Mouse (Mus musculus): ENCODE data around the gene Slc38a3.

The Slc38a3 gene

DNA sequence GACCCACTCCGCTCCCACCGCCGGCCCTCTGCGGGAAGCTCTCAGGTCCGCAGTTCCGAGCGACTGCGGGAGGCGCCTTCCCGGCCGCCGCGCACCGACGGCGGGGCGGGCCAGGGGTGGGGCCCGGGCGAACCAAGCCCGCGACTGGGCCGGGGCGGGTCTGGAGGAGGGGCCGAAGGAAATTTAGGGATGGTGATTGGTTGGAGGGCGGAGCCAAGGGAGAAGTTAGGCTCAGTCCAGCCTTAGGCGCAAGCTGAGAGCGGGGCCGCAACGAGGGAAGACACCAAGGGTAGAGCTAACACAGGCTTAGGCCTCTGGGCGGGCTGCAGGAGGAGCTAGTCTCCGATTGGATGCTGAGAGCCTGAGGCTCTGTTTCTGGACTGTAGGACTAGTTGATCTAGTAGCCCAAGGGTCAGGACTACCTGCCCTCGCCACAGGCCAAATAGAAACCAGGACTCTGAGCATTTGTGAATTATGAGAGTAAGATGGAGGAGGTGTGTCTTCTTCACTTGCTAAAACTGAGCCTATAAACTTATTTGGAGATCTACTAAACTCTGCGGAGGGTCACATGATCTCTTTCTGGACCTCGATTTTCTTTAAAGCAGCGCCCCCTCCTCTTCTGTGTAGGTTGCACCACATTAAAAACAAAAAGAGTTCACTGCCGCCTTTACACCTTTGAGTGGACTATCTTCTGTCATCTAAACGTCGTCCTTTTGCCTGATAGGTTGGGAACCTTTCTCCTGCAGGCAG, 33.9 kb downstream of the Slc38a3 start, which contains the start of gene Gnai2:
Gene Gnai2, minus strand, starts transcription at position 89 of the 750 bp plus-strand sequence.
- DNase-seq (ENCODE audit: low read depth) = peak; percentile 95

DNA sequence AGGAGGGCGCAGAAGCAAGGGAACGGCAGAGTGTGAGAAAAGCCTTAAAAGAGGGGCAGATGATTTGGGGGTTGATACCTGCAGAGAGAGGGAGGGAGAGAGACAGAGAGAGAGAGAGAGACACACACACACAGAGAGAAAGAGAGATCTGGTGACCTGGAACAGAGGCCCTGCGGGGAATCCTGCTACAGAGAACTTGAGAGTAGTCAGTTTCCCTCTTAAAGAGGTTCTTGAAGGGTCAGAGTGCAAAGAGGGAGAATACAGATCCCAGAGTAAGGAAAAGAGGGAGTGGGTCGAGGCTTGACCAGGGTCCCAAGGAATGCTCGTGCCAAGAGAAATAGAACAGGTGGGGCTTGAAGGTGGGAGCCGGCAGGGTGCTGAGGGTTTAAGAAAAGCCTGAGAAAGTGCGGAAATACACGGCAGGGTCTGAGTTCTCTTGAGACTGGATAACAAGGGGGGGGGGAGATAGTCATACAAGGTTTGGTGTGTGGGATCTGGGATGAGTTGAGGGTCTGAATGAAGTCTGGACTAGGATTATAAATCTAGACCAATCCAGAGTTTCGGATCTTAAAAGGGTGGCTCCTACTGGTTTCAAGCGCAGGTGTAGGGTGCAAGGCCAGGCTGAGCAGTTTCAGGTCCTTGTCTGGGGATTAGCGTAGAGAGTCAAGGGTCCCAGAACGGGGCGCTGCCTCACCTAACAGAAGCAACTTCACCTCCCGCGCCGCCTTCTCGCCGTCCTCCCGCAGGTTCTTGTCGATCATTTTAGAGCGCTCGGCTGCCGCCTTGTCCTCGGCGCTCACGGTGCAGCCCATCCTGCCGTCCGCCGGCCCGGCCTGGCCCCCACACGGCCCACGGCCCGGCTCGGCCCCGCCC, 34.7 kb downstream of the Slc38a3 start:
- DNase-seq (ENCODE audit: low read depth) = no peak

DNA sequence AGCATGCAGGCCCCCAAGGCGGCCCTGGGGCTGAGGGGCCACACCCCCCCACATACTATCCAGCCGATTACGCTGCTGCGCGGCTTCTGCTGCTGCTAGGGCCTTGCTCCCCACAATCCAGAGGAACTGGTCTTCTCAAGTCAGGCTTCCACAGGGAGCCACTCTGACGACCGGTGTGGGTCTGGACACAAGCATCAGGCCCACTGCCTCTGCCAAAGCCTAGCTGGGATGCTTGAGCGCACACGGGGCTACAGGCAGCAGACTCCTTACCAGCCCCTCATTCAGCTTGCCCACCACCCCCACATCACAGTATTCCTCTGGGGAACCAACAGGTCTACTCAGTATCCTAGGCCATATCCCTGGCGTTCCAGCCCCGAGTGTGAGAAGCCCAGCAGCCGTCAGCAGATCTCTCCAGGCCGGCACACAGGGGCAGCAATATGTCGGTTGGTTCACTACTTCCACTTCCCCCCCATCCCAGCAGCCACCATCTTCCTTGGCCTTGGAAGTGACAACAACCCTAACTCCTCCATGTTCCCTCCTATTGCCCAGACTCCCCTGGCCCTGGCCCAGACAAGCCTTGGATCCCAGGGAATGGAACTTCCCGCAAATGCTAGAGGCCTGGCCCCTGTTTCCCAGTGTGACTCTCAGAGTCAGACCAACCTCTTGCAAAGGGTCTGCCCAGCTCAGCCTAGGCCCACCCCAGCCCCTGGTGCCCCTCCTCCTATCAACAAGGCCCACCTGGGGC, 35.5 kb downstream of the Slc38a3 start:
- DNase-seq (ENCODE audit: low read depth) = no peak

DNA sequence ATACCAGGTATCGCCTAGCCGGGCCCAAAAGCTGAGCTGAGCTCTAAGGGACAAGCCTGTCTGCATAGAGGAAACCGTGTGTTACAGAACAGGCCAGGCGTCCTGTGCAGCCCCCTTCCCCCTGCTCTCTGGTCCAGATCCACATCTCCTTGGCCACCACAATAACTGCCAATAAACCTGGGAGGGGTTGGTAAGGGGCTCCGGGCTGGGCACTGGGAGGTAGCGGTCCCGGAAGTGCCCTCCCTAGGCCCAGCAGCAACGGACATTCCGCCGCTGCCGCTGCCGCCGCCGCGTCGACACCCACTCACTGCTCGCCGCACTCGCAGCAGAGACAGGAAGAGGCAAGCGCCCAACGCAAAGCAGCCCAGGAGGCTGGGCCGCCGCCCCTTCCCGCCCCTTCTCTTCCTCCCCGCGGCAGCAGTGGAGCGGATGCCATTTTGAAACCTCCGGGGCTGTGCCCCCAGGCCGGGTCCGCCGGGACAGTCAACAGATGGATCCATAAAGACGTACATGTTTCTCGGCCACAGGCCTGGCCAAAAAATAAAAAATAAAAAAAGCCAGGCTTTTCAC, 36.2 kb downstream of the Slc38a3 start:
- DNase-seq (ENCODE audit: low read depth) = peak; percentile 70

DNA sequence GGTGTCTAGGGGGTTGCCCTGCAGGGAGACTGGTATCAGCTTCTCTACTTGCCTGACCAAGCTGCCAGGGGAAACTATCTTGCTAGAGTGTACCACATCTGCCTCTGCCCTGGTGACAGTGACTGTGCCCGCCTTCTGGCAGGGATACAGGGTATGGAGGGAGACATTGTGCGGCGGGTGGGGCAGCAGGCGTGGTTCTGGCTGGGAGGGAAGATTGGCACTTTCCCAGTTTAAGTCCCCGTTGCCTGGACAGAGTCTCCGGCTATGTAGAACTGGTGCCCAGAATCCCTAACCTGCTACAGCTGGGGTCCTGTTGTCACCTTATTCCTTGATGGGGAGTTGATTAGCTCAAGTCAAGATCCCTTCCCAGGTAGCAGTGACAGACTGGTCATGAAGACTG, 36.9 kb downstream of the Slc38a3 start:
- DNase-seq (ENCODE audit: low read depth) = no peak

DNA sequence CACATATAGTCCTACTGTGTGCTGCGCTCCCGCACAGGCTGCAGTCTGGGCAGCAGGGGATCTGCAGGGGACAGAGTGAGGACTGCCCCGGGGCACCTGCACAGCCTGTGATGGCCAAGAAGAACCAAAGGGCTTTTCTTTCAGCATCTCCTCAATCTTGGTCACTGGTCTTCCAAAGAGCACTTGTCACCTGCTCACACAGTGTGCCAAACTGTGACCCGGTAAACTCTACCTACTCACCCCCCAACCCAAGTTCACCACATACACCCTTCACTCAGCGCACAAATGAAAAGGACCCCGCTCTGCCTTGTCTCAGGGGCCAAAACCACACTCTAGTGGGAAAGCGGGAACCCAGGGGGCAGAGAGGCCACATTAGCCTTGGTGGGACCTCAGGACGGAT, 37.5 kb downstream of the Slc38a3 start:
- no peak for DNase-seq (ENCODE audit: low read depth)

DNA sequence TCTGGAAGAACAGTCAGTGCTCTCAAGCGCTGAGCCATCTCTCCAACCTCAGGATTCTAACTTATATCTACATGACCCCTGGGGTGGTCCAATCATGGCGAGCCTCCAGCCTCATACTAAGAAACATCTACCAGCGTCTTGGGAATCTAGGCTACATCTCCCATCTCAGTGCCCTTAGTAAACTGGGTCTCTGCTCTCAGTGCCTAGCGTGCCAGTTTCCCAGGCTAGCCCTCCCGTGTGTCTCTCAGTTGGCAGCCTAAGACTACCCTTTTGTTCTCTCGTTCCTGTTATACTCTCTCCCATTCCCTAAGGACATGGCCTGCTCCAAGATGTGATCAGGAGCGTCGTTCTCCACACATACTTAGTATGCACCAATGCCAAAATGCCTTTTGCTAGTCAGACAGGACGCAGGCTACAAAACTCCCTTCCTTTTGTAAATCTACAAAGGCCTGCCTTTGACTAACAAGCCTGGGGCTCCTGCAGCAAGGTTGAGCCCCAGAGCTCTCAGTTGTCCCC, 38.0 kb downstream of the Slc38a3 start:
- DNase-seq (ENCODE audit: low read depth) = no peak

DNA sequence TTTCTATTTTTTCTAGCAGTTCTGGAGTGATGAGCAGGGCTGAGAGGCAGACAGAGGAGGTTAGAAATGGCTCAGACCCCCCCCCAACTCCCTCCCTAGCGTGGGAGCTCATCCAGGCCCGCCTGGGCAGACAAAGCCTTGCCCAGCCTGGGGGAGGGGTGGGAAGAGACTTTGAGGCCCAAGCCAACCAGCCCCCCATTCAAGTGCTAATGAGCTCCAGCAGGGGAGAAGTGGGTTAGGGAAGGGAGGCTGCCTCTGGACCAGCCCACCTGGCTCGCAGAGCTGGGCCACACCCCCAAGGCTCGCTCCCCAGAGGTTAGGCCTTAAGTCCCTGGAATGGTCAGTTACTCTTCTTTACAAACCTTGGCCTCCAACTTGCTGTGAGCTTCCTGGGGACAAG, 38.8 kb downstream of the Slc38a3 start:
- DNase-seq (ENCODE audit: low read depth) = no peak

DNA sequence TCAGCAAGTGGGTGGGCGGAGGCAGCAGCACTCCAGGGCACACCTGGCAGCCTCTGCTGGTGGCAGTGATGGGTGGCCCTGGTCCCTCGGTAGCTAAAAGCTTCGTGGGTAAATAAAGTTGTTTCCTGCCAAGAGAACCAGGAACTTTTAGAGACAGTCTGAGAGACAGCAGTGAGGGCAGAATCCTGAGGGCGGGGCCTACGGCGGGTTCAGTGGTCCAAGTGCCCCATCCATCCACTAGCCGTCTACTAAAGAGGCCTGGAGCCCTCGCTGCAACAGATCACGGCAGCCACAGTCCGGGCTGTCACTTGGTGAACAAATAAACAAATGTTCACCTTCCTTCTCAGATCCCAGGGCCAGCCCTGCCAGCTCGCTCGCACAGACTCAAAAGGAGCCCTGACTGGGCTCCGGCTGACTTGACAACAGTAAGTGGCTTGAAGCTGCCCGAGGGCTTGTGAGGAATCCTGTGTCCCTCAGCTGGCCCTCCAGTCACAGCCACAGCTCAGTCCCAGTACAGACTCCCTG, 39.4 kb downstream of the Slc38a3 start:
- DNase-seq (ENCODE audit: low read depth) = no peak

DNA sequence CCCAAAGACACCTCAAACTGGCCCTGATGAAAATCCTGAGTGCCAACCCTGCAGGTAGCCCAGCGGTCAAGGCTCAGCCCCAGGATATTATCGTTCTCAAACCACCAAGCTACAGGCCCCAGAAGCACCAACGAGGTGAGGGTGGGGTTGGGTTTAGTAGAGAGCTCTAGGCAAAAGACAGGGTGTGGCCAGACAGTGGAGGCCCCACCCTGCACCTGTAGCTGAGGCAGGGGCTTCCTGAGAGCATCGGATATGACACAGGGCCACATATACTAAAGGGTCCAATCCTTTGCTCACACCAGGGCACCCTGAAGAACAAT, 40.0 kb downstream of the Slc38a3 start:
- no peak for DNase-seq (ENCODE audit: low read depth)

DNA sequence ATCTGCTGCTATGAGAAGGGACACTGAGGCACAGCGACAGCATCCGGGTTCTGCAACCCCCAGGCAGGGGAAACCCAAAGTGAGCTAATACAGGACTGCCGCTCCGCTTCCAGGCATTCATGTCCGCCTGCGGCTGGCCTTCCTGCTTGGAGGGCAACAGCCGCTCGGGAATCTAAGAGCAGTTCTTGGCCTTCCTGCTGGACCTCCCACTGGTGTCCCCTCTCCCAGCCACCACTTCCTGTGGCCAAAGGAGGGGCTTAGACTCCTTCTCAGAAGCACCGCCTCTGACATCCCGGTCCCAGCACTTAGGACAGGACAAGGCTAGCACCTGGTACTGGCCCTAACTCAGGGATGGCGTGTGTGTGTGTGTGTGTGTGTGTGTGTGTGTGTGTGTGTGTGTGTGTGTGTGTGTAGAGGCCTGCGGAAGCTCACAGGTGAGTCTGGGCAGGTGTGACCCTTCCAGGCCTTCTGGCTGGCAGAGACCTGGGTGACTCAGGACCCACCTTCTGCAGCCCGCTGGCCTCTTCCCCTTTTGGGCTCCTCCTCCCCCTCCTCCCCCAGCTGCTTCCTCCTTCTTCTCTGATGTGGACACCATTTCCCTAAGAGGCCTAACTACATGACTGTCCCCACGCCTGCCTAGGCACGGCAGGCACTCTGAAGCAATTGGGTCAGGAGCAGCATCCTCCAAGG, 40.5 kb downstream of the Slc38a3 start:
- no peak for DNase-seq (ENCODE audit: low read depth)

DNA sequence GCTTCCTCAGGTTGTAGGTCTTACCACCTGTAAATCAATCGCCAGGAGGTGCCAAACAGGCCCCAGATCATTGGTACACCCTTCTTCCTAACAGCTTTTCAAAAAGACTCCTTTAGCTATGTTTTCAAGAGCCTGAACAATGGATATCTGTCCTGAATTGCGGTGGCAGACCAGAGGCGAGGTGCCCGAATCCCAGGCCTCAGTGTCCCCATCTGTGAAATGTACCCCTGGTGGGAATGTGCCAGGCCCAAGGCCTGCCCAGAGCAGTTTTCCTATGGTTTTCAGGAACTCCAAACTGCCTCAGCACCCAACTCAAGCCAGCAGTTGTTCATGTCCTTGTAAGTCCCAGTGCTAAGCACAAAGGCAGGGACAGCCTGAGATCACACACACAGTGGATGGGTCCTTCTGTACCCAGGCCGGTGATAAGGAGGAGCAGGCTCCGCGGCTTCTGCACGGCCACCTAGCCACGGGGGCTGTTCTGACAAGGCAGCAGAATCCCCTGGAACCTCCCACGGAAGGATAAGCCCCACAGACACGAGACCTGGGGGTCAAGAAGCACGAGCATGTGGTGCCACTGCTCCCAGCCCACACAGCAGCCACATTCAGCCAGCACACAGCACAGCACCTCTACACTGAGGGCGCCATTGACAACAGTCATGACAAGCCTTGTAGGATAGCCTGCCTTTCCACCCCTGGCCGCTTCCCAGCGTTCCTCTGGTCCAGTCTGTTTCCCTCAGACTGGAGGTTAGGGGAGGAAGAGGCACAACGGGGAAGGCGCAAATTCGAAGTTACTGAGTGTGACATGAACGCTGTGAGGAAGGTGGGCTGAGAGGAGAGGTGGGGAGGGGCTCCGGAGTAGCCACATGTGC, 41.7 kb downstream of the Slc38a3 start:
- no peak for DNase-seq (ENCODE audit: low read depth)

DNA sequence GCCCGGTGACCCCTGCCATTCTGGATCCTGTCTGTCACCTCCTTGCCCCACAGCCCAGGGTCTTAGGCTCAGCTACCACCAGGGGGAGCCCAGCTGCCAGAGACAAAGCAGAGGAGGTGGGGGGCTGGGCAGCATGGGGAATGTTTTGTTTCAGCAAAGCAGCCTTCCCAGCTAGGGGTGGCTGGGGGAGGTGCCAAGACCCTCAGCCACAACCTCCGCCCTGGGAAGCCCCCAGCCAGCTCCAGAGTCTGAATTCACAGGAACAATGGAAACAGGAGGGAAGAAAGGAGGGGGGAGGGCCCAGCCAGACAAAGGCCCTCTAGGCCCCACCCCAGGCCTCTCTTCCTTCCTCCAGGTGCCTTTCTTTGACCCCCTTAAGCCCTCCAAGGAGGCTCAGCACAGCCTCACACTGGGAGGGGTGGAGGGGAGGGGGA, 42.5 kb downstream of the Slc38a3 start:
- no peak for DNase-seq (ENCODE audit: low read depth)

DNA sequence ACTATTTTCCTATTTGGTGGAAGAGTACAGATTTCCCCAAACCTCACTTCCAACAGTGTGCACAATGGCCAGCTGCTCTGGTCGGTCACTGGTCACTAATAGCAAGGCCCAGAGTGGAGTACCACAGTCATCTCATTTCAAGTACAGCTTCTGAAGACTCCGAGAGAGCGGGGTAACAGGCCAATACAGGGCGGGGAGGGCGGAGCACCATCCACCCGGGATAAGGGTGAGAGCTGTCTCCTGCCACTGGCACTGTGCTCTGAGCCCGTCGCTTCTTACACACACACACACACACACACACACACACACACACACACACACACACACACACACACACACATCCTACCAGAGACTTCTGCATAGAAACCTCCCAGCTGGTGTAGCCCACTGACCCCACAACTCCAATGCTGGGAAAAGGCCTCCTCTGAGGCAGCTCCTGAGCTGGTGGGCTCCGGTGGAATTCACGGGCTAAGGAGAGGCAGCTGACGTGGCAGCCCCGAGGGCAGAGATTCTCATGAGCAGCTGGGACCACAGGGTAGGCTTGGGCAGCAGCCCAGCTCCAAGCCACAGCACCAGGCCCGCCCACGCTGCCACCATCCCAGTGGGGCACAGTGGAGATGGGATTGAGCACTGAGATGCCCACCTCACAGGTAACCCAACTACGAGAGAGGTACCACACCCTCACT, 43.0 kb downstream of the Slc38a3 start:
- DNase-seq (ENCODE audit: low read depth) = no peak

DNA sequence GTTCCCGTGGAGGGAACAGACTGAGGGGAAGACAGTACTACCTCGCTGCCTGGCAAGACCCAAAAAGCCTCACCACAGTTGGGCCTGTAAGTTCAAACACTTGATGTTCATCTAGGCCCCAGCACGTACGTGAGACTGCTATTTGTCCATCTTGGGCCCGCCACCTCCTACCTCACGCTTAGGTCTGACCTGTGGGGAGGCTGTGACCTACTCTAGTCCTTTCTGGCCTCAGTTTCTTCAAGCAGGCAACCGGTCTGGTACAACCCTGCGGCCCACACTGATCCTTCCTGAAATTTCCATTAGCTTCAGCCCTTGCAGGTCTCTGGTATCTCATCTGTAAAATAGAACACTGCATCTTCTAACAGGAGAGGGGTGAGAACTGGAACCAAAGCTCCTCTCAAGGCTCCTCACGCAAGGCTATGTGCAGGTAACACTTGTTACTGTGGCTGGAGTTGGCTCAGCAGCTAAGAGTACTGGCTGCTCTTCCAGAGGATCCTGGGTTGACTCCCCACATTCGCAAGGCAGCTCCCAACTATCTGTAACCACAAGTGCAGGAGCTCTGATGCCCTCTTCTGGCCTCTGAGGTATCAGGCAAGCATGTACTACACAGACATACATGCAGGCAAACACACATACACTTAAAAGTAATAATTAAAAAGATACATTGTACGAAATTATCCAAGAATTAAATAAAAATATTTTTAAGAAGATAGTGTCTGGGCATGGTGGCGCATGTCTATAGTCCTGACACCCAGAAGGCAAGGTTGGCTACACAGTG, 43.8 kb downstream of the Slc38a3 start:
- no peak for DNase-seq (ENCODE audit: low read depth)

DNA sequence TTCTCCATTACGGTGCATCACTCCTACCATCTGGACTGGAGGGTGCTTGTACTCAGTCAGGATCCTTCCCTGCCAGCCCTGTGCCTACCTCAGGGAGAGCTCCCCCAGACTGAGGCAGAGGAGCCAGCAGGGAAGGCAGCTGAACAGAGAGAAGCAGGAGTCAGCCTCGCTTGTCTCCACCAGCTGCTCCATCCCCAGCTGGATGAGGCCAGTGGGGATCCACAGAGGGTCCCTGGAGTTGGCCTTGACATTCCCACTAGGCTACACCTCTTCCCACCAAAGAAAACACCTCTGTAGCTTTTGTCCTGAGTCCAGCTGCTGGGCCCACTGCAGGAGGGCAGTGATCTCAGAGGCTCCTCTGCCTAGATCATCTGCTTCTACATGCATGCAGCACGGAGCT, 44.4 kb downstream of the Slc38a3 start:
- no peak for DNase-seq (ENCODE audit: low read depth)

DNA sequence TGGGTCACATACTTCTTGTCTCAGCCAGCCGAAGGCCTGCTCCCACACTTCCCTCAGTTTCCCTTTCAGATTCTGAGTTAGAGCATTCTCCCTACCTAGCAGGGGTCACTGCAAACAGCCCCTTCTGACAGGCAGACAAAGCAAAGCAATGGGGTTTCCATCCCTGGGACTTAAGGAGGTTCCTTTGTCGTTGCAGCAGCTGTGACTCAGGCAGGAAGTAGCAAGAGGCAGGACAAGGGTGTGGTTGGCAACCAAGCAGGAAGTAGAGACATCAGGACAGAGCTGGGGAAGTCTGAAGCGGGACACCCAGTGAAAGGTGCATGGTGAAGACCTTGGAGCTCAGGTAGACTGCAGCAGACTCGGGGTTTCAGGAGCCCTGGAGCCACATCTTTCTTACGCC, 44.8 kb downstream of the Slc38a3 start:
- no peak for DNase-seq (ENCODE audit: low read depth)

DNA sequence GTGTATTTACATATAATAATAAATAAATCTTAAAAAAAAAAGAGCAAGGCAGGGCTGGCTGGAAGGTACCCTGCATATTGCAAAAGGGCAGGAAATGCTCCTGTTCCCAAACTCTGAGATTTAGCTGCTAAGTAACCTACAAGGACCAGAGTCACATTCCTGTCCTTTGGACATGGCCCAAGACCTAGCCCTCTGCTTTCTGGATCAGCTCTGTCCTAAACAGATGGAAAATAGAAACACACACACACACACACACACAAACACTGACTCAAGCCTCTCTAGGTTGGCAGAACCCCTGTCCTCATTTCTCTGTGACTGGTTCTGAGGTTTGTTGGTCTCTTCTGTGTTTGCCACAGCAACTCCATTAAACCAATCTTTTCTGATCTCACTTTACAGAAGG, 48.4 kb downstream of the Slc38a3 start:
- no peak for DNase-seq (ENCODE audit: low read depth)

DNA sequence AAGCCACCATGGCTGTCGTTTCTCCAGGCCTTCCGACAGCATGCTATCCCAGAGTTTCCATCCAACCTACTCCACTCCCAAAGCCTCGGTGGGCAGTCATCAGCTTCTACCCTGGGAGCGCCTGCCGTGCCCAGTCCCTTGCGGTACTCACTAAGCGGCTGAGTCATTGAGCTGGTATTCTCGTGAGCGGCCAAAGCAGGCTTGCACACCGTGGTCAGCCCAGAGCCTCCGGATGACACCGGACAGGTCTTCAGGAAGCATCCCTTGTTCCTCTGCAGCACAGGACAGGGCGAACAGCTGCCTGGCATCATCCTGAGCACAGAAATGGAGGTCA, 49.8 kb downstream of the Slc38a3 start:
- DNase-seq (ENCODE audit: low read depth) = no peak

All from c-Kit-positive CD71-positive TER-119-negative erythroid progenitor cells, embryonic 14.5 days (primary cell).